Mouse (Mus musculus) liver, embryonic 15.5 days (tissue): Measurements from ENCODE around the gene Txndc5. TPM values are rescaled to one million over a fixed set of nuclear protein-coding genes. Genes with fewer than 3 reads are reported as not detected.

Experiments
- ATAC-seq: fragments of 200-750 bp; cut with Nextera tagmentation; 2 replicates; pipeline ENCODE4 v1.8.0; 2017; ENCODE audit warnings: moderate number of reproducible peaks, mild to moderate bottlenecking, moderate library complexity; ENCODE audit not compliant: insufficient read depth
- H3K27ac ChIP-seq: fragments of 300-500 bp; sonication (generic); replicated peaks from 2 replicates; pipeline ENCODE4 v1.5.1; 2015; ENCODE audit warnings: mild to moderate bottlenecking, inconsistent platforms
- H3K27me3 ChIP-seq: fragments of 300-500 bp; sonication (generic); 2 replicates; pipeline ENCODE4 v1.6.1; 2015; ENCODE audit warnings: mild to moderate bottlenecking, inconsistent platforms
- H3K36me3 ChIP-seq: fragments of 300-500 bp; sonication (generic); replicated peaks from 2 replicates; pipeline ENCODE4 v1.6.1; 2015; ENCODE audit warnings: moderate library complexity, mild to moderate bottlenecking, inconsistent platforms
- H3K4me1 ChIP-seq: fragments of 300-500 bp; sonication (generic); replicated peaks from 2 replicates; pipeline ENCODE4 v1.6.1; 2015; ENCODE audit warnings: inconsistent platforms
- H3K4me2 ChIP-seq: fragments of 300-500 bp; sonication (generic); 2 replicates; pipeline ENCODE4 v1.6.1; 2015; ENCODE audit warnings: moderate library complexity, mild to moderate bottlenecking, inconsistent platforms
- H3K4me3 ChIP-seq: fragments of 300-500 bp; sonication (generic); replicated peaks from 2 replicates; pipeline ENCODE4 v1.5.1; 2015; ENCODE audit warnings: mild to moderate bottlenecking, inconsistent platforms
- H3K9ac ChIP-seq: fragments of 300-500 bp; sonication (generic); 2 replicates; pipeline ENCODE4 v1.6.1; 2015; ENCODE audit warnings: moderate library complexity, mild to moderate bottlenecking, inconsistent platforms
- H3K9me3 ChIP-seq: fragments of 300-500 bp; sonication (generic); replicated peaks from 2 replicates; pipeline ENCODE4 v1.6.1; 2016; ENCODE audit warnings: inconsistent platforms
- WGBS: fragments of 180-500 bp; shearing (Covaris S2); methylation state at CpG from one replicate; pipeline ENCODE4 v1.1.7; 2015; ENCODE audit warnings: mixed read lengths; ENCODE audit not compliant: insufficient replicate concordance; 5-methylcytosine and 5-hydroxymethylcytosine counted together
- polyA plus RNA-seq: library from polyadenylated mRNA; unstranded; fragments of >200 nt; fragmentation: Nextera tagmentation; extraction: Ambion mirVana; gene quantifications from 2 replicates; pipeline ENCODE4 v1.2.1, GENCODE M21; 2015

Txndc5 gene
- 79.1 and 92.0 TPM in 2 replicates for polyA plus RNA-seq

- no peaks in the 10 kb centered on the region for H3K9me3 ChIP-seq
- no peaks in the 10 kb centered on the region for H3K36me3 ChIP-seq
- H3K9ac ChIP-seq: peak within 1 kb of the TSS; percentile 83
- peaks cover 46% of the 10 kb centered on the region for H3K4me1 ChIP-seq
- peak within 1 kb of the TSS; percentile 99 for H3K4me2 ChIP-seq
- 47% methylated on average over 9 of the region's 9 CpGs for WGBS
- no peak for ATAC-seq
- H3K27me3 ChIP-seq: peaks cover 19% of the 10 kb centered on the region
- peak within 1 kb of the TSS; percentile 82 for H3K27ac ChIP-seq
- H3K4me3 ChIP-seq: peak within 1 kb of the TSS; percentile 81
These were observed at the start of gene Txndc5 for GRCm38 (mm10) chr13:38528687-38529294. Txndc5 (minus strand) TSS chr13:38528824.

DNA sequence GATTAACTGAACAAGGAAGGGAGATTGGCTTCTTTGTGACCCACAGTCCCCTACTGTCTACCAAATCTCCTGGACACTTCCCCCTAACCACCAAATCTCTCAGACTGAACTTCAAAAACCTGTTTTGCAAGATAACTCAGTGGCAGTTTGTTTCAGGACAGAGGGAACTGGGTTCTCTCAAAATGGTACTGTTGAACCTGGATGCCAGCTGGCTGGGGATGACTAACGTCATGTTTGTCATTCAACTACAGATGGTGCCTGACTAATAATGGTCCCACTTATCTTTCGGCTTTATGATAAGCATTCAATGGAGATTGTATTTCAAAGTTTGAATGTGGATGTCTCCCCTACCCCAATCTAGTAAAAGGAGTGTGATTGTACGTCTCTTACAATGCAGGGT, 46.0 kb upstream of the Txndc5 start:
- WGBS: 38% methylated on average over 3 of the region's 3 CpGs
- Histone ChIP-seq H3K9ac (no peak overlapping the region), H3K9me3 (no peaks in the 10 kb centered on the region), H3K4me2 (no peak overlapping the region), H3K27me3 (peaks cover 5% of the 10 kb centered on the region), H3K4me3 (no peak overlapping the region), H3K27ac (no peak overlapping the region), H3K4me1 (peaks cover under 1% of the 10 kb centered on the region; the same call in 1 of the 2 replicates), H3K36me3 (no peaks in the 10 kb centered on the region)
- no peak for ATAC-seq

- H3K27me3 ChIP-seq: no peaks in the 10 kb centered on the region; the same call in 1 of the 2 replicates
- no peak overlapping the region for H3K4me3 ChIP-seq
- H3K9me3 ChIP-seq: no peaks in the 10 kb centered on the region
- no peak for ATAC-seq
- no peak overlapping the region for H3K9ac ChIP-seq
- H3K4me1 ChIP-seq: no peaks in the 10 kb centered on the region
- no peak overlapping the region for H3K27ac ChIP-seq
- no peaks in the 10 kb centered on the region for H3K36me3 ChIP-seq
- WGBS: 64% methylated on average over 1 of the region's 1 CpGs
- H3K4me2 ChIP-seq: no peak overlapping the region
These were observed 44.7 kb upstream of the Txndc5 start for GRCm38 (mm10) chr13:38573281-38573680.

DNA sequence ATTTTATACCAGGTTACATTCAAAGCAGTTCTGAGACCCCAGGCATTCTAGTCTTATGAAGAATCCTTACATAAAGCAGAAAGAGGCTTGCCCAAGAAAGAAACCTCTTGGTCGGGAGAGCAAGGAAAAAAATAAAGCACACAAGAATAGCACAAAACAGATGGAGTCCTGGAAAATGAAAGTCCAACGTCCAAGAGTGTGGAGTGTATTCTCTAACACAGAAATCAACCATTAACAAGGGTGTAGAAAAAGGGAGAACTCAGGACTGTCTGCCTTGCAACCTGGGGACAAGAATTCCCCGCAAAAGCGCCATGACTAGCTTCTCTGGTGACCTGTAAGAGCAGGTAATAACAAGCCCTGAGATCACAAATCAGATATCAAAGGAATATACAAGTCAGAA, 36.6 kb upstream of the Txndc5 start:
- Histone ChIP-seq H3K9ac (no peak overlapping the region), H3K9me3 (no peaks in the 10 kb centered on the region), H3K27ac (no peak overlapping the region), H3K4me3 (no peak overlapping the region), H3K27me3 (no peaks in the 10 kb centered on the region), H3K36me3 (no peaks in the 10 kb centered on the region), H3K4me2 (no peak overlapping the region), H3K4me1 (no peaks in the 10 kb centered on the region)
- no peak for ATAC-seq
- WGBS: 55% methylated on average over 4 of the region's 4 CpGs

DNA sequence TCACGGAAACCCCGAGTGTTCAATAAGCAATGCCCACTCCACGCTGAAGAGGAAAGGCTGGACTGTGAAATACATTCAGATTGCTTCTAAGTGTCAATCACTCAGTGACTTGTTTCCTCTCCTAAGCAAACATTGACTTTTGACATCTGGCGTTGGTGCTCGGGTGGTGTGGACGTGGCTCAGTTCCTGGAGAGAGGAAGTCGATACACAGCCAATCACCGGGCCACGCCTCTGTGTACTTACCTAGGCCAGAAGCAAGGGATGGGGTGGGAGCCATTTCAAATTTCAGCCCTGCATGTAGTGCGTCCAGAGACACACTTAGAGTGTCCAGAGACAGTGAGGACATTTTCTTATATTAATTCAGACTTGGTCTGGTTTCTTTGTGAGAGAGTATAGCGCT, 26.0 kb upstream of the Txndc5 start:
- Histone ChIP-seq H3K4me1 (no peaks in the 10 kb centered on the region), H3K9me3 (no peaks in the 10 kb centered on the region), H3K27me3 (no peaks in the 10 kb centered on the region), H3K27ac (no peak overlapping the region), H3K36me3 (no peaks in the 10 kb centered on the region), H3K4me3 (no peak overlapping the region), H3K9ac (no peak overlapping the region), H3K4me2 (no peak overlapping the region)
- peak; percentile 40; the same call in 1 of the 2 replicates for ATAC-seq
- 33% methylated on average over 11 of the region's 11 CpGs for WGBS

DNA sequence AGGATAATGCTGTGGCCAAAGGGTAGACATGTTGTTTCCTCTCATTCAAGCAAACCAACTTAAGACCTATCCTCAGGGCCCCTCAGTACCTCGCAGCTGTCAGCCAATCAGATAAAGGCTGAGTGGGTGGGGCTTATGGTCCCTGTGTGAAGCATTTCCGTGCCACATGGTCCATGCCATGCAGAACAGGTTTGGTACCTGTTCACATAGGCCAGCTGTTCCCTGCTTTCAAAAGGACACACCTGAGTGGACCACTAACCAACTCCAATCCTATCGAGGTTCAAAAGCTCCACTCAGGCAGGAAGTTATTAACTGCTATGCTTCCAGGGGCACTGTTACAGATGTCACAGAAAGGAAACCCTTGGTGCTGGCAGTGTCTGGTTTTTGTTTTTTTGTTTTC, 25.6 kb upstream of the Txndc5 start:
- Histone ChIP-seq H3K27ac (no peak overlapping the region), H3K4me3 (no peak overlapping the region), H3K9me3 (no peaks in the 10 kb centered on the region), H3K27me3 (no peaks in the 10 kb centered on the region), H3K36me3 (no peaks in the 10 kb centered on the region), H3K9ac (no peak overlapping the region), H3K4me2 (no peak overlapping the region), H3K4me1 (no peaks in the 10 kb centered on the region)
- WGBS: 33% methylated on average over 3 of the region's 3 CpGs
- no peak for ATAC-seq

DNA sequence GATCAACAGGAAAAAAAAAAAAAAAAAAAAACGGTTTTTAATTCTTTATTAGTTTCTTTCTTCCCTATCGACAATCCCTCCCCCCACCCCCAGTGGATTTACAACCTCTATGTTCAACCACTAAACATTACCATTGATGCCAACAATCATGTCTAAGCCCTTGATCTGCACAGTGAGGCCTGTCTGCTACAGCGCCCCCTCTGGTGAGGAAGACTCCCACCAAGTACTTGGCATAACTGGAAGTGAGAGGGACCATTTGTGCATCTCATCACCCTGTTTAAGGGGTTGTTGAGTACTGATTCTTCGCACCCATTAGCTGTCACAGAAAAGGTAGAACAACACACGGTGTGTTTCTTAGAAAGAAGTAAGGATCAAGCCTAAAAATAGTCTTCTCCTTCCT, 20.1 kb upstream of the Txndc5 start:
- Histone ChIP-seq H3K4me1 (no peaks in the 10 kb centered on the region), H3K4me3 (no peak overlapping the region), H3K27me3 (no peaks in the 10 kb centered on the region), H3K36me3 (no peaks in the 10 kb centered on the region), H3K9ac (no peak overlapping the region), H3K27ac (no peak overlapping the region), H3K9me3 (no peaks in the 10 kb centered on the region), H3K4me2 (no peak overlapping the region)
- 62% methylated on average over 5 of the region's 5 CpGs for WGBS
- ATAC-seq: no peak

- H3K9ac ChIP-seq: no peak overlapping the region
- H3K27me3 ChIP-seq: no peaks in the 10 kb centered on the region
- 55% methylated on average over 5 of the region's 5 CpGs for WGBS
- no peaks in the 10 kb centered on the region for H3K36me3 ChIP-seq
- no peak for ATAC-seq
- no peak overlapping the region for H3K27ac ChIP-seq
- H3K4me1 ChIP-seq: no peaks in the 10 kb centered on the region
- no peak overlapping the region for H3K4me2 ChIP-seq
- H3K4me3 ChIP-seq: no peak overlapping the region
- H3K9me3 ChIP-seq: no peaks in the 10 kb centered on the region
These were observed 19.1 kb upstream of the Txndc5 start for GRCm38 (mm10) chr13:38547717-38548116.

DNA sequence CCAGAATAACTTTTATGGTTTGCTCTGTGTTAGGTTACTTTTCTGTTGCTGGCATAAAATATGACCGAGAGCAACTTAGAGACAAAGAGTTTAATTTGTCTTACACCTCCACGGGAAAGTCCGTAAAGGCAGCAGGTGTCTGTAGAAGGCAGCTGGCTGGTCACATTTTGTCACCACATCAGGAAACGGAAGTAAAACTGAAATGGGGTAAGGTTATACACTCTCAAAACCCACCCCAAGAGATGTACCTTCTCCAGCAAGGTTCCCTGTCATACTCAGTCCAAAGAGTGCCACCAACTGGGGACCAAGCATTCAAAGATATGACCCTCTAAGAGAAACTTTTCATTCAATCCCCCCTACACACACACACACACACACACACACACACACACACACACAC, 18.1 kb upstream of the Txndc5 start:
- ATAC-seq: no peak
- H3K36me3 ChIP-seq: no peaks in the 10 kb centered on the region
- H3K4me1 ChIP-seq: no peaks in the 10 kb centered on the region
- no peaks in the 10 kb centered on the region for H3K27me3 ChIP-seq
- WGBS: 53% methylated on average over 4 of the region's 4 CpGs
- H3K4me2 ChIP-seq: no peak overlapping the region
- H3K27ac ChIP-seq: no peak overlapping the region
- no peak overlapping the region for H3K4me3 ChIP-seq
- no peaks in the 10 kb centered on the region for H3K9me3 ChIP-seq
- H3K9ac ChIP-seq: no peak overlapping the region

DNA sequence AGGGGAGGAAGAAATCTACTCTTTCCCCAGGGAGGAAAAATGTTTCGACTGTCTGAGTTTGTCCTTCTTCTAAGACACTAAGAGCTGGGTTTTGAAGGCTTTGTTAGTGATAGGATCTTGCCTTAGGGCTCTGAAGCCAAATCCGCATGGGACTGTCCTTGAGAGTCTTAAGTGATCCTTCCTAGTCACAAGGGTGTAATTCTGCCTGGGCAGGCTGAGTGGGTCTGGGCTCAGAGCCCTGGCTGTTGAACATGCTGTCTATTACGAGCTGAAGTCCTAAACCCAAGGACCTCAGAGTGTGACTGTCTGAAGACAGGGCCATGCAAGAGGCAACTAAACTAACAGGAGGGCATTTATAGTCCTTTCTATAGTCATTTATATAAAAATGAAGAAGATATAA, 16.8 kb upstream of the Txndc5 start:
- 48% methylated on average over 3 of the region's 3 CpGs for WGBS
- Histone ChIP-seq H3K9ac (no peak overlapping the region), H3K4me2 (no peak overlapping the region), H3K36me3 (no peaks in the 10 kb centered on the region), H3K9me3 (no peaks in the 10 kb centered on the region), H3K27me3 (no peaks in the 10 kb centered on the region), H3K4me1 (no peaks in the 10 kb centered on the region), H3K27ac (no peak overlapping the region), H3K4me3 (no peak overlapping the region)
- no peak for ATAC-seq

- no peaks in the 10 kb centered on the region for H3K9me3 ChIP-seq
- H3K4me3 ChIP-seq: no peak overlapping the region
- H3K4me2 ChIP-seq: no peak overlapping the region
- no peak overlapping the region for H3K9ac ChIP-seq
- H3K27ac ChIP-seq: no peak overlapping the region
- ATAC-seq: no peak
- WGBS: 64% methylated on average over 8 of the region's 8 CpGs
- H3K27me3 ChIP-seq: no peaks in the 10 kb centered on the region
- H3K4me1 ChIP-seq: no peaks in the 10 kb centered on the region
- no peaks in the 10 kb centered on the region for H3K36me3 ChIP-seq
These were observed 16.3 kb upstream of the Txndc5 start for GRCm38 (mm10) chr13:38544769-38545445.
